Mouse (Mus musculus): ENCODE measurements around the gene Prim1. TPM values are rescaled to one million over a fixed set of nuclear protein-coding genes. Genes with fewer than 3 reads are reported as not detected.

Prim1 gene
- polyA plus RNA-seq, 1 experiment = 30.9 TPM

GRCm38 (mm10) chr10:128030860-128031259 lies 15.9 kb downstream of the Prim1 start:
- H3K27ac ChIP-seq (ENCODE audit: insufficient read depth, low read length) = no peak overlapping the region
- H3K4me1 ChIP-seq (ENCODE audit: control insufficient read depth, insufficient read depth, low read length) = no peaks in the 10 kb centered on the region; the same call in 1 of the 2 replicates
- no peak overlapping the region for H3K4me3 ChIP-seq (ENCODE audit: insufficient read depth, low read length)
- TF ChIP-seq POLR2A (IDR thresholded peaks at IDR 0.05; ENCODE audit: low read depth, low read length) = no peak
- TF ChIP-seq CTCF (IDR thresholded peaks at IDR 0.05; ENCODE audit: borderline replicate concordance, insufficient read depth, low read length) = no peak

GRCm38 (mm10) chr10:128036746-128037425 lies 21.9 kb downstream of the Prim1 start:
- H3K4me3 ChIP-seq (ENCODE audit: insufficient read depth, low read length) = peak overlapping the region; percentile 94
- peak overlapping the region; percentile 70; the same call in 1 of the 2 replicates for H3K27ac ChIP-seq (ENCODE audit: insufficient read depth, low read length)
- TF ChIP-seq CTCF (IDR thresholded peaks at IDR 0.05; ENCODE audit: borderline replicate concordance, insufficient read depth, low read length) (no peak), POLR2A (IDR thresholded peaks at IDR 0.05; ENCODE audit: low read depth, low read length) (peak; percentile 32; the same call in 1 of the 2 replicates)
- H3K4me1 ChIP-seq (ENCODE audit: control insufficient read depth, insufficient read depth, low read length) = peaks cover 14% of the 10 kb centered on the region

GRCm38 (mm10) chr10:128037921-128038320 lies 23.0 kb downstream of the Prim1 start:
- TF ChIP-seq POLR2A (IDR thresholded peaks at IDR 0.05; ENCODE audit: low read depth, low read length) = no peak
- Histone ChIP-seq H3K4me1 (ENCODE audit: control insufficient read depth, insufficient read depth, low read length) (peaks cover 14% of the 10 kb centered on the region), H3K4me3 (ENCODE audit: insufficient read depth, low read length) (peak overlapping the region; percentile 33), H3K27ac (ENCODE audit: insufficient read depth, low read length) (no peak overlapping the region)

GRCm38 (mm10) chr10:128039167-128039566 lies 24.2 kb downstream of the Prim1 start:
- Histone ChIP-seq H3K4me3 (ENCODE audit: insufficient read depth, low read length) (no peak overlapping the region), H3K27ac (ENCODE audit: insufficient read depth, low read length) (no peak overlapping the region), H3K4me1 (ENCODE audit: control insufficient read depth, insufficient read depth, low read length) (peaks cover 14% of the 10 kb centered on the region)
- TF ChIP-seq CTCF (IDR thresholded peaks at IDR 0.05; ENCODE audit: borderline replicate concordance, insufficient read depth, low read length) (no peak), POLR2A (IDR thresholded peaks at IDR 0.05; ENCODE audit: low read depth, low read length) (no peak)

- Histone ChIP-seq H3K4me3 (ENCODE audit: insufficient read depth, low read length) (no peak overlapping the region), H3K4me1 (ENCODE audit: control insufficient read depth, insufficient read depth, low read length) (peaks cover 14% of the 10 kb centered on the region), H3K27ac (ENCODE audit: insufficient read depth, low read length) (no peak overlapping the region)
- TF ChIP-seq CTCF (IDR thresholded peaks at IDR 0.05; ENCODE audit: borderline replicate concordance, insufficient read depth, low read length) = no peak
- TF ChIP-seq POLR2A (IDR thresholded peaks at IDR 0.05; ENCODE audit: low read depth, low read length) = no peak
Observed at GRCm38 (mm10) chr10:128039858-128040257, 24.9 kb downstream of the Prim1 start.

- Histone ChIP-seq H3K27ac (ENCODE audit: insufficient read depth, low read length) (no peak overlapping the region), H3K4me1 (ENCODE audit: control insufficient read depth, insufficient read depth, low read length) (peaks cover 14% of the 10 kb centered on the region), H3K4me3 (ENCODE audit: insufficient read depth, low read length) (no peak overlapping the region)
- TF ChIP-seq POLR2A (IDR thresholded peaks at IDR 0.05; ENCODE audit: low read depth, low read length) = no peak
- TF ChIP-seq CTCF (IDR thresholded peaks at IDR 0.05; ENCODE audit: borderline replicate concordance, insufficient read depth, low read length) = no peak
Observed at GRCm38 (mm10) chr10:128040293-128040692, 25.3 kb downstream of the Prim1 start.

- TF ChIP-seq POLR2A (IDR thresholded peaks at IDR 0.05; ENCODE audit: low read depth, low read length) (no peak), CTCF (IDR thresholded peaks at IDR 0.05; ENCODE audit: borderline replicate concordance, insufficient read depth, low read length) (no peak)
- Histone ChIP-seq H3K4me3 (ENCODE audit: insufficient read depth, low read length) (no peak overlapping the region), H3K27ac (ENCODE audit: insufficient read depth, low read length) (no peak overlapping the region), H3K4me1 (ENCODE audit: control insufficient read depth, insufficient read depth, low read length) (peaks cover 14% of the 10 kb centered on the region)
Observed at GRCm38 (mm10) chr10:128041636-128042035, 26.7 kb downstream of the Prim1 start.

- H3K4me1 ChIP-seq (ENCODE audit: control insufficient read depth, insufficient read depth, low read length) = peaks cover 14% of the 10 kb centered on the region
- H3K4me3 ChIP-seq (ENCODE audit: insufficient read depth, low read length) = no peak overlapping the region
- no peak for TF ChIP-seq POLR2A (IDR thresholded peaks at IDR 0.05; ENCODE audit: low read depth, low read length)
- TF ChIP-seq CTCF (IDR thresholded peaks at IDR 0.05; ENCODE audit: borderline replicate concordance, insufficient read depth, low read length) = no peak
- no peak overlapping the region for H3K27ac ChIP-seq (ENCODE audit: insufficient read depth, low read length)
Observed at GRCm38 (mm10) chr10:128042466-128042865, 27.5 kb downstream of the Prim1 start.

GRCm38 (mm10) chr10:128043041-128043835 lies 28.3 kb downstream of the Prim1 start:
- Histone ChIP-seq H3K4me3 (ENCODE audit: insufficient read depth, low read length) (no peak overlapping the region), H3K27ac (ENCODE audit: insufficient read depth, low read length) (no peak overlapping the region), H3K4me1 (ENCODE audit: control insufficient read depth, insufficient read depth, low read length) (peaks cover 14% of the 10 kb centered on the region)
- no peak for TF ChIP-seq POLR2A (IDR thresholded peaks at IDR 0.05; ENCODE audit: low read depth, low read length)
- no peak for TF ChIP-seq CTCF (IDR thresholded peaks at IDR 0.05; ENCODE audit: borderline replicate concordance, insufficient read depth, low read length)

GRCm38 (mm10) chr10:128048157-128048556 lies 33.2 kb downstream of the Prim1 start:
- Histone ChIP-seq H3K4me1 (ENCODE audit: control insufficient read depth, insufficient read depth, low read length) (no peaks in the 10 kb centered on the region), H3K4me3 (ENCODE audit: insufficient read depth, low read length) (no peak overlapping the region), H3K27ac (ENCODE audit: insufficient read depth, low read length) (no peak overlapping the region)
- no peak for TF ChIP-seq POLR2A (IDR thresholded peaks at IDR 0.05; ENCODE audit: low read depth, low read length)
- TF ChIP-seq CTCF (IDR thresholded peaks at IDR 0.05; ENCODE audit: borderline replicate concordance, insufficient read depth, low read length) = no peak

Measured in embryonic fibroblast, embryonic 13.5 days (primary cell).